Mouse (Mus musculus) erythroblast, embryonic 14.5 days (primary cell): Measurements from ENCODE around the gene Mtus2.

ENCODE experiments used
- GATA1 ChIP-seq: IDR thresholded peaks from 2 replicates; pipeline ENCODE4 v1.6.1; 2012; ENCODE audit warnings: low read length, inconsistent platforms, mixed read lengths
- TAL1 ChIP-seq: IDR thresholded peaks from 3 replicates; pipeline ENCODE4 v1.6.1; 2012; ENCODE audit warnings: low read length, inconsistent platforms, mixed read lengths

- TF ChIP-seq GATA1: no peak
- no peak for TF ChIP-seq TAL1
Measured at GRCm38 (mm10) chr5:148354536-148354935, 397.4 kb downstream of the Mtus2 start.
